Mouse (Mus musculus) midbrain, postnatal 0 days (tissue): ENCODE measurements at regions not wholly inside any gene's neighbourhood (a gene's known extent, or its start where the extent isn't known, plus 50 kb on each side); places are given as distances from the start of the nearest gene placed in this dataset.

Source experiments
- ATAC-seq: fragments of 200-750 bp; cut with Nextera tagmentation; 2 replicates; pipeline ENCODE4 v1.8.0; 2017; ENCODE audit warnings: moderate number of reproducible peaks, mild to moderate bottlenecking, moderate TSS enrichment, moderate library complexity; ENCODE audit not compliant: low FRiP score
- DNase-seq: peaks from one replicate; pipeline ENCODE4 v3.0.0-alpha.2; 2015; ENCODE audit warnings: low spot score
- H3K27ac ChIP-seq: fragments of 300-500 bp; sonication (generic); 2 replicates; pipeline ENCODE4 v1.5.1; 2014; ENCODE audit warnings: low read depth, mild to moderate bottlenecking, low read length, mixed read lengths
- H3K27me3 ChIP-seq: fragments of 300-500 bp; sonication (generic); 2 replicates; pipeline ENCODE4 v1.6.1; 2014; ENCODE audit warnings: low read length, control low read depth, mixed read lengths; ENCODE audit not compliant: insufficient read depth
- H3K36me3 ChIP-seq: fragments of 300-500 bp; sonication (generic); 2 replicates; pipeline ENCODE4 v1.6.1; 2014; ENCODE audit warnings: low read length, control low read depth, mixed read lengths; ENCODE audit not compliant: insufficient read depth
- H3K4me1 ChIP-seq: fragments of 300-500 bp; sonication (generic); 2 replicates; pipeline ENCODE4 v1.6.1; 2014; ENCODE audit warnings: mild to moderate bottlenecking, control low read depth, antibody characterized with exemption, low read length, mixed read lengths; ENCODE audit not compliant: insufficient read depth
- H3K4me2 ChIP-seq: fragments of 300-500 bp; sonication (generic); 2 replicates; pipeline ENCODE4 v1.6.1; 2014; ENCODE audit warnings: low read depth, mild to moderate bottlenecking, low read length, mixed read lengths; ENCODE audit not compliant: poor library complexity, severe bottlenecking
- H3K4me3 ChIP-seq: fragments of 300-500 bp; sonication (generic); 2 replicates; pipeline ENCODE4 v1.5.1; 2014; ENCODE audit warnings: low read depth, mild to moderate bottlenecking, low read length, moderate library complexity
- H3K9ac ChIP-seq: fragments of 300-500 bp; sonication (generic); replicated peaks from 2 replicates; pipeline ENCODE4 v1.6.1; 2014; ENCODE audit warnings: mild to moderate bottlenecking, low read length, moderate library complexity, mixed read lengths; ENCODE audit not compliant: poor library complexity, severe bottlenecking
- H3K9me3 ChIP-seq: fragments of 300-500 bp; sonication (generic); 2 replicates; pipeline ENCODE4 v1.6.1; 2016; ENCODE audit warnings: low read length, control low read depth
- CTCF ChIP-seq: IDR thresholded peaks from 2 replicates; pipeline ENCODE4 v1.5.1; 2016; ENCODE audit warnings: antibody characterized with exemption, mild to moderate bottlenecking
- WGBS: fragments of 180-500 bp; shearing (Covaris S2); extraction: QIAGEN DNeasy Blood & Tissue Kit; methylation state at CpG from one replicate; pipeline ENCODE4 v1.1.7; 2014; 5-methylcytosine and 5-hydroxymethylcytosine counted together

- WGBS = 81% methylated on average over 3 of the region's 3 CpGs
These were observed 217.9 kb downstream of the Gm21750 start for GRCm38 (mm10) chr14:73878866-73879419.

DNA sequence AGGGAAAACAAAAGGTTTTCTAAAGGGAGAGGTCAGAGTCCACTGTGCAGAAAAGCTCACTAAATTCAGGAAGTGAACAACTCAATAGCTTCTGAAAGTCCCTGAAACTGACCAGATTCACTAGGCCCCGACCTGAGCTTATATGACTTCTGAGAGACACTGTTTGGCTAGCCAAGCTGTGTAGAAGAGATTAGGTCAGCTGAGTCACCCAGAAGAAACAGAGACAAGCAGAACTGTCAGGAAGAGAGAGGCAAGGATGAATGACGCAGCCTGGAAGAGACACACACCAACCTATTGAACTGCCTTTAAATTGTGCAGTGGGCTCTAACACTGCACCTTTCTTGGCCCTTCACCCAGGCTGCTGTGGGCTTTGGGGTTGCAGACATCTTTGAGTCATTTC, 230.4 kb downstream of the Gm21750 start:
- H3K9me3 ChIP-seq = no peaks in the 10 kb centered on the region
- ATAC-seq = no peak
- no peaks in the 10 kb centered on the region for H3K36me3 ChIP-seq
- no peak overlapping the region for H3K27ac ChIP-seq
- no peak overlapping the region for H3K9ac ChIP-seq
- H3K4me3 ChIP-seq = no peak overlapping the region
- 77% methylated on average over 2 of the region's 2 CpGs for WGBS
- H3K27me3 ChIP-seq = no peaks in the 10 kb centered on the region
- DNase-seq = no peak
- no peak for TF ChIP-seq CTCF
- H3K4me1 ChIP-seq = no peaks in the 10 kb centered on the region
- H3K4me2 ChIP-seq = no peak overlapping the region

More at GRCm38 (mm10) chr14:73878866-73879419, 217.9 kb downstream of the Gm21750 start:
- no peak overlapping the region for H3K4me2 ChIP-seq
- no peaks in the 10 kb centered on the region for H3K27me3 ChIP-seq
- no peaks in the 10 kb centered on the region for H3K36me3 ChIP-seq
- H3K4me3 ChIP-seq = no peak overlapping the region
- no peaks in the 10 kb centered on the region for H3K9me3 ChIP-seq
- H3K9ac ChIP-seq = no peak overlapping the region
- TF ChIP-seq CTCF = no peak
- H3K27ac ChIP-seq = no peak overlapping the region
- H3K4me1 ChIP-seq = no peaks in the 10 kb centered on the region
- ATAC-seq = no peak
- DNase-seq = no peak

GRCm38 (mm10) chr14:73894844-73895243, 233.8 kb downstream of the Gm21750 start:
- WGBS = 84% methylated on average over 2 of the region's 2 CpGs
- Histone ChIP-seq H3K9me3 (no peaks in the 10 kb centered on the region), H3K27ac (no peak overlapping the region), H3K4me3 (no peak overlapping the region), H3K36me3 (no peaks in the 10 kb centered on the region), H3K4me1 (no peaks in the 10 kb centered on the region), H3K27me3 (no peaks in the 10 kb centered on the region), H3K4me2 (no peak overlapping the region), H3K9ac (no peak overlapping the region)
- ATAC-seq (no peak), DNase-seq (no peak)
- no peak for TF ChIP-seq CTCF

- TF ChIP-seq CTCF = no peak
- no peak overlapping the region for H3K27ac ChIP-seq
- H3K4me2 ChIP-seq = no peak overlapping the region
- no peaks in the 10 kb centered on the region for H3K9me3 ChIP-seq
- H3K36me3 ChIP-seq = no peaks in the 10 kb centered on the region
- DNase-seq (no peak), ATAC-seq (no peak)
- H3K4me3 ChIP-seq = no peak overlapping the region
- WGBS = 78% methylated on average over 3 of the region's 3 CpGs
- no peaks in the 10 kb centered on the region for H3K27me3 ChIP-seq
- H3K9ac ChIP-seq = no peak overlapping the region
- H3K4me1 ChIP-seq = no peaks in the 10 kb centered on the region
These were observed 234.2 kb downstream of the Gm21750 start for GRCm38 (mm10) chr14:73895266-73895665.

DNA sequence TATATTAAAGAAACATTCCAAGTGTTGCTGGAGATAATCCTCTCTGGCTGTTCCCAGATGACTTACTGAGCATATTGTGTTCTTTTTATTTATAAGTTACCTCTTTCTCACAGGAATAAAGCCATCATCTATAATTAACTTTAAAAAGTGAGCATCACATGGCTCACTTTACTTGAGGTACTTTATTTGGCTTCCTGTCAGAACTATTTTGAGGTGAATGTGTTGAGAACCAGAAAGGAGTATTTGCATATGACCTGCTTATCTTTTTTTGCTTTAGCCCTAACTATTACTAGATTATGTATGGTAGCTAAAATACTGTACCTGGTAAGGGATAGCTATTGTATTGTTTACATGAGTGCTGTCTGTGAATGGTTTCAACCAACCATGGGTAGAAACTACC, 238.1 kb downstream of the Gm21750 start:
- no peak overlapping the region for H3K27ac ChIP-seq
- no peak overlapping the region for H3K9ac ChIP-seq
- DNase-seq (no peak), ATAC-seq (no peak)
- no peaks in the 10 kb centered on the region for H3K9me3 ChIP-seq
- no peaks in the 10 kb centered on the region for H3K36me3 ChIP-seq
- no peak overlapping the region for H3K4me2 ChIP-seq
- no peaks in the 10 kb centered on the region for H3K4me1 ChIP-seq
- H3K4me3 ChIP-seq = no peak overlapping the region
- H3K27me3 ChIP-seq = no peaks in the 10 kb centered on the region
- no peak for TF ChIP-seq CTCF

DNA sequence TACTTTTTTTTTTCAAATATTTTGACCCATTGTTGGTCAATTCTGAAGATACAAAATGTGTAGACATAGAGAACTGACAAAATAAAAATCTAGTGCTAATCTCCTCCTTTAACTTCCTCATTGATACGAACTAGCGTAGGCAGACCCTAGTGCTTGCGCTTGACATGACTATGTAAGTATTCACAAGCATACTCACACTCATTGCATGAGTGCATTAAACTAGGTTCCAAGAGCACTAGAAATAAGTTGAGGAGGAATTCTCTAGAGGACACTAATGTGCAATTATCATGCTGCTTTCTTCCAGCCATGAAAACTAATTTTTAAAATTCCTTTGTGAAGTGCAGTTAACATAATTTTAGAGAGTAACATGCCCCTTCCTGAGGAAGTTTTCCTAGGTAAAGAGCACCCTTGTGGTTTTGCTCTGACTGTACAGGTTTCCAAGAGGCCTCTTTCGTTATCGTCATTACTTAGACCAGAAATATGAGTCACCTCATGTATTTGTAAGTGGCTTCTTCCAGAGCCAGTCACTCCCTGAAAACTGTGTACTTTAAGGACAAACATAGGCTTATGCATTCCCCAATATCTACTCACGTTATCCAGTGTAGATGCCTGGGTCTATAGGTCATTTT, 241.2 kb downstream of the Gm21750 start:
- 94% methylated on average over 6 of the region's 6 CpGs for WGBS
- Histone ChIP-seq H3K9me3 (no peaks in the 10 kb centered on the region), H3K27ac (no peak overlapping the region), H3K36me3 (no peaks in the 10 kb centered on the region), H3K9ac (no peak overlapping the region), H3K4me3 (no peak overlapping the region), H3K4me2 (no peak overlapping the region), H3K27me3 (no peaks in the 10 kb centered on the region), H3K4me1 (no peaks in the 10 kb centered on the region)
- TF ChIP-seq CTCF = no peak
- no peak for ATAC-seq
- DNase-seq = no peak
